Mouse (Mus musculus) hindbrain, embryonic 16.5 days (tissue): ENCODE measurements around the gene Etv1. TPM values are rescaled to one million over a fixed set of nuclear protein-coding genes. Genes with fewer than 3 reads are reported as not detected.

Source experiments
- ATAC-seq: fragments of 200-750 bp; cut with Nextera tagmentation; 2 replicates; pipeline ENCODE4 v1.8.0; 2017; ENCODE audit warnings: moderate TSS enrichment, moderate library complexity
- H3K27ac ChIP-seq: fragments of 300-500 bp; sonication (generic); 2 replicates; pipeline ENCODE4 v1.5.1; 2014; ENCODE audit warnings: low read depth, mild to moderate bottlenecking, control low read depth, low read length, moderate library complexity
- H3K27me3 ChIP-seq: fragments of 300-500 bp; sonication (generic); replicated peaks from 2 replicates; pipeline ENCODE4 v1.6.1; 2014; ENCODE audit warnings: low read length; ENCODE audit not compliant: control insufficient read depth, insufficient read depth
- H3K36me3 ChIP-seq: fragments of 300-500 bp; sonication (generic); 2 replicates; pipeline ENCODE4 v1.6.1; 2014; ENCODE audit warnings: mild to moderate bottlenecking, low read length, moderate library complexity, mixed read lengths; ENCODE audit not compliant: control insufficient read depth, insufficient read depth
- H3K4me1 ChIP-seq: fragments of 300-500 bp; sonication (generic); 2 replicates; pipeline ENCODE4 v1.6.1; 2014; ENCODE audit warnings: low read depth, low read length; ENCODE audit not compliant: control insufficient read depth, insufficient read depth
- H3K4me2 ChIP-seq: fragments of 300-500 bp; sonication (generic); 2 replicates; pipeline ENCODE4 v1.6.1; 2014; ENCODE audit warnings: mild to moderate bottlenecking, low read length, control low read depth, moderate library complexity
- H3K4me3 ChIP-seq: fragments of 300-500 bp; sonication (generic); 2 replicates; pipeline ENCODE4 v1.5.1; 2014; ENCODE audit warnings: mild to moderate bottlenecking, low read length, control low read depth, moderate library complexity
- H3K9ac ChIP-seq: fragments of 300-500 bp; sonication (generic); 2 replicates; pipeline ENCODE4 v1.6.1; 2014; ENCODE audit warnings: low read depth, mild to moderate bottlenecking, control low read depth, low read length, moderate library complexity
- H3K9me3 ChIP-seq: fragments of 300-500 bp; sonication (generic); 2 replicates; pipeline ENCODE4 v1.6.1; 2014; ENCODE audit warnings: mild to moderate bottlenecking, low read length, moderate library complexity; ENCODE audit not compliant: control insufficient read depth
- WGBS: fragments of 180-500 bp; shearing (Covaris S2); extraction: QIAGEN DNeasy Blood & Tissue Kit; methylation state at CpG from one replicate; pipeline ENCODE4 v1.1.7; 2014; 5-methylcytosine and 5-hydroxymethylcytosine counted together
- polyA plus RNA-seq: library from polyadenylated mRNA; unstranded; fragments of >200 nt; fragmentation: Nextera tagmentation; extraction: Ambion mirVana; gene quantifications from 2 replicates; pipeline ENCODE4 v1.2.1, GENCODE M21; 2015

Etv1 gene
- polyA plus RNA-seq, 1 experiment from 2014 or later, result 25.8 TPM

- no peaks in the 10 kb centered on the region for H3K36me3 ChIP-seq
- no peak for ATAC-seq
- no peaks in the 10 kb centered on the region for H3K4me1 ChIP-seq
- no peak overlapping the region for H3K4me2 ChIP-seq
- no peak overlapping the region for H3K4me3 ChIP-seq
- H3K27ac ChIP-seq, result no peak overlapping the region
- H3K9me3 ChIP-seq, result no peaks in the 10 kb centered on the region
- no peak overlapping the region for H3K9ac ChIP-seq
- H3K27me3 ChIP-seq, result no peaks in the 10 kb centered on the region
- WGBS, result 65% methylated on average over 3 of the region's 3 CpGs
Observed at GRCm38 (mm10) chr12:38863982-38864828, 85.0 kb downstream of the Etv1 start.

GRCm38 (mm10) chr12:38874470-38874995 is 95.4 kb downstream of the Etv1 start:
- no peaks in the 10 kb centered on the region for H3K9me3 ChIP-seq
- no peaks in the 10 kb centered on the region for H3K36me3 ChIP-seq
- no peaks in the 10 kb centered on the region for H3K27me3 ChIP-seq
- no peak overlapping the region for H3K9ac ChIP-seq
- H3K27ac ChIP-seq, result no peak overlapping the region
- H3K4me2 ChIP-seq, result no peak overlapping the region
- H3K4me1 ChIP-seq, result no peaks in the 10 kb centered on the region
- H3K4me3 ChIP-seq, result no peak overlapping the region
- ATAC-seq, result no peak

- H3K4me1 ChIP-seq, result no peaks in the 10 kb centered on the region
- H3K9ac ChIP-seq, result no peak overlapping the region
- H3K4me3 ChIP-seq, result no peak overlapping the region
- H3K36me3 ChIP-seq, result no peaks in the 10 kb centered on the region
- H3K27ac ChIP-seq, result no peak overlapping the region
- ATAC-seq, result no peak
- H3K4me2 ChIP-seq, result no peak overlapping the region
- H3K27me3 ChIP-seq, result no peaks in the 10 kb centered on the region
- no peaks in the 10 kb centered on the region for H3K9me3 ChIP-seq
- 85% methylated on average over 3 of the region's 3 CpGs for WGBS
Observed at GRCm38 (mm10) chr12:38904516-38904915, 125.3 kb downstream of the Etv1 start.

- Histone ChIP-seq H3K27me3 (no peaks in the 10 kb centered on the region), H3K4me2 (no peak overlapping the region), H3K27ac (no peak overlapping the region), H3K4me1 (no peaks in the 10 kb centered on the region), H3K9me3 (no peaks in the 10 kb centered on the region), H3K9ac (no peak overlapping the region), H3K4me3 (no peak overlapping the region), H3K36me3 (no peaks in the 10 kb centered on the region)
- no peak for ATAC-seq
- 87% methylated on average over 6 of the region's 6 CpGs for WGBS
Observed at GRCm38 (mm10) chr12:38906314-38906713, 127.1 kb downstream of the Etv1 start.

GRCm38 (mm10) chr12:38906812-38907211 is 127.6 kb downstream of the Etv1 start:
- 61% methylated on average over 9 of the region's 9 CpGs for WGBS
- Histone ChIP-seq H3K4me3 (no peak overlapping the region), H3K4me1 (no peaks in the 10 kb centered on the region), H3K4me2 (no peak overlapping the region), H3K9me3 (no peaks in the 10 kb centered on the region), H3K36me3 (no peaks in the 10 kb centered on the region), H3K27me3 (no peaks in the 10 kb centered on the region), H3K9ac (no peak overlapping the region), H3K27ac (no peak overlapping the region)
- no peak for ATAC-seq

- H3K27ac ChIP-seq, result no peak overlapping the region
- whole genome bisulfite sequencing, result 96% methylated on average over 3 of the region's 3 CpGs
- ATAC-seq, result no peak
Observed at GRCm38 (mm10) chr12:38908947-38909346, 129.8 kb downstream of the Etv1 start.

More at GRCm38 (mm10) chr12:38908947-38909346, 129.8 kb downstream of the Etv1 start:
- Histone ChIP-seq H3K4me3 (no peak overlapping the region), H3K4me2 (no peak overlapping the region), H3K4me1 (no peaks in the 10 kb centered on the region), H3K9ac (no peak overlapping the region), H3K27me3 (no peaks in the 10 kb centered on the region), H3K9me3 (no peaks in the 10 kb centered on the region), H3K36me3 (no peaks in the 10 kb centered on the region)
